Mouse (Mus musculus) mature B cell (primary cell): ENCODE measurements around the gene Pomgnt2.
"Not testable (repeated sequence)": the region's sequence is repeated elsewhere in the genome, so short reads cannot be mapped to it uniquely, and the experiment has no call there.

Experiments used
- in situ Hi-C: fragments of 300-500 bp; cut with MboI; formaldehyde crosslinking; loops from 2 replicates; pipeline ENCODE4 v1.14.3; 2019

Gene Pomgnt2

GRCm38 (mm10) chr9:121997010-121997409 lies at the start of gene Pomgnt2:
Gene Pomgnt2 (minus strand): TSS chr9:121997110.
- in situ Hi-C loops: no loop called here

GRCm38 (mm10) chr9:122039848-122040247 lies 42.9 kb upstream of the Pomgnt2 start:
- in situ Hi-C loops: no loop called here

GRCm38 (mm10) chr9:122038631-122039030 lies 41.7 kb upstream of the Pomgnt2 start:
- in situ Hi-C loops: no loop called here

GRCm38 (mm10) chr9:122036496-122037054 lies 39.7 kb upstream of the Pomgnt2 start:
- in situ Hi-C loops: no loop called here

- in situ Hi-C loops: no loop called here
Observed at GRCm38 (mm10) chr9:122035807-122036206, 38.9 kb upstream of the Pomgnt2 start.

GRCm38 (mm10) chr9:122034949-122035348 lies 38.0 kb upstream of the Pomgnt2 start:
- in situ Hi-C loops: no loop called here

GRCm38 (mm10) chr9:122032071-122032470 lies 35.2 kb upstream of the Pomgnt2 start:
- in situ Hi-C loops: no loop called here

GRCm38 (mm10) chr9:122030706-122031105 lies 33.8 kb upstream of the Pomgnt2 start:
- in situ Hi-C loops: no loop called here

- in situ Hi-C loops: no loop called here
Observed at GRCm38 (mm10) chr9:122029765-122030164, 32.9 kb upstream of the Pomgnt2 start.

GRCm38 (mm10) chr9:122027914-122028745 lies 31.2 kb upstream of the Pomgnt2 start:
- in situ Hi-C loops: no loop called here

GRCm38 (mm10) chr9:122027081-122027913 lies 30.4 kb upstream of the Pomgnt2 start:
- in situ Hi-C loops: no loop called here

- in situ Hi-C loops: no loop called here
Observed at GRCm38 (mm10) chr9:122025855-122026590, 29.1 kb upstream of the Pomgnt2 start.

- in situ Hi-C loops: no loop called here
Observed at GRCm38 (mm10) chr9:122024419-122024818, 27.5 kb upstream of the Pomgnt2 start.

GRCm38 (mm10) chr9:122023873-122024272 lies 27.0 kb upstream of the Pomgnt2 start:
- in situ Hi-C loops: no loop called here

- in situ Hi-C loops: no loop called here
Observed at GRCm38 (mm10) chr9:122022776-122023175, 25.9 kb upstream of the Pomgnt2 start.

- in situ Hi-C loops: no loop called here
Observed at GRCm38 (mm10) chr9:122021581-122021980, 24.7 kb upstream of the Pomgnt2 start.

GRCm38 (mm10) chr9:122021171-122021570 lies 24.3 kb upstream of the Pomgnt2 start:
- in situ Hi-C loops: not testable (repeated sequence)

- in situ Hi-C loops: no loop called here
Observed at GRCm38 (mm10) chr9:122020321-122020720, 23.4 kb upstream of the Pomgnt2 start.

- in situ Hi-C loops: no loop called here
Observed at GRCm38 (mm10) chr9:122018782-122019395, 22.0 kb upstream of the Pomgnt2 start.

GRCm38 (mm10) chr9:122018079-122018478 lies 21.2 kb upstream of the Pomgnt2 start:
- in situ Hi-C loops: no loop called here

- in situ Hi-C loops: no loop called here
Observed at GRCm38 (mm10) chr9:122014241-122014667, 17.3 kb upstream of the Pomgnt2 start.
